Mouse (Mus musculus) frontal cortex, adult 2 months (tissue): ENCODE measurements at regions not wholly inside any gene's neighbourhood (a gene's known extent, or its start where the extent isn't known, plus 50 kb on each side); places are given as distances from the start of the nearest gene placed in this dataset.
A peak's percentile ranks its signal among the peaks of the same experiment; 100 is the strongest.
"Not testable (repeated sequence)": the region's sequence is repeated elsewhere in the genome, so short reads cannot be mapped to it uniquely, and the experiment has no call there.

ENCODE experiments used
- DNase-seq, 2 experiments: peaks; one replicate each; pipeline ENCODE4 v3.0.0; 2022; ENCODE audit warnings: low spot score in 1 of 2; ENCODE audit errors: extremely low spot score in 1 of 2

DNA sequence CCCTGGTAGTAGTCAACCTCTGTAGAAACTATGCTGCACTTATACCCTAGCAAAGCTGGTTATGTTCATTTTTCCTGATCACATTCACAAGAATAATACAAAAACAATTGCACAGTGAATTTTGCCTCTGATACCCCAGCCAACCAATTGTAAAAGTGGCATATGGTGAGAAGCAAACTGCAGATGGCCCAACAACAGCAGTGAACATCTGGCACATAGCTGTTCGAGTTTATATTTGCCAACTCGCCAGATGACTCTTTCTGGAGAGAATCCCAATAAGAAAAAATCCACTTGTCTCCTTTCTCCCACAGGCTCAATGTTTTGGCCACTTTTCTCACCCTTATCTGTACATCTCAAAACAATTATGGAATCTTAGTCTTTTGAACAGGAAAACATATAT lies 196.5 kb upstream of the Grik2 start:
- DNase-seq, result peak; percentile 4 to 43

DNA sequence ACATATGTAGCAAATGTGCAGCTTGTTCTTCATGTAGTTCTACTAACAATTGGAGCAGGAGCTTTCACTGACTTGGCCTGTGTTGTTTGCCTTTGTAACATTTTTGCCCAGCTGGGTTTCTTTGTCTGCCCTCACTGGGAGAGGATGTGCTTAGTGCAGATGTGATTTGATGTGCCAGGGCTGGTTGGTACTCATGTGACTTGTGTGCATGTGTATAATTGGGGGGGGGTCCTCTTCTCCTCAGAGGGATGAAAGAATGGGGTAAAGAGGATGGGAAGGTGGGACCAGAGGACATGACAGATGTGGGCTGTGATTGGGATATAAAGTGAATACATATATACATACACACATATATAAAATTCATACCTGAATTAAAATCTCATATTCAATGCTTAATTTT lies 163.9 kb upstream of the Grik2 start:
- no peak for DNase-seq

DNA sequence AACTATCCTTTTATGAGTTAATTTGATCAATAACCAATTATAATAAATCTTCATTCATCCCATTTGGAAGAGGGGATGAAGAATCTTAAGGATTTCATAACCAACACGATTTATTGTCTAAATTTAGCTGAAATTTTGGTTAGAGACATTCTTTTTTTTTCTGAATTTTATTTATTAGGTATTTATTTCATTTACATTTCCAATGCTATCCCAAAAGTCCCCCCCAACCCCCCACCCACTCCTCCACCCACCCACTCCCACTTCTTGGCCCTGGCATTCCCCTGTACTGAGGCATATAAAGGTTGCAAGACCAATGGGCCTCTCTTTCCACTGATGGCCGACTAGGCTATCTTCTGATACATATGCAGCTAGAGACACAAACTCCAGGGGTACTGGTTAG lies 148.7 kb upstream of the Grik2 start:
- DNase-seq, result not testable (repeated sequence)

DNA sequence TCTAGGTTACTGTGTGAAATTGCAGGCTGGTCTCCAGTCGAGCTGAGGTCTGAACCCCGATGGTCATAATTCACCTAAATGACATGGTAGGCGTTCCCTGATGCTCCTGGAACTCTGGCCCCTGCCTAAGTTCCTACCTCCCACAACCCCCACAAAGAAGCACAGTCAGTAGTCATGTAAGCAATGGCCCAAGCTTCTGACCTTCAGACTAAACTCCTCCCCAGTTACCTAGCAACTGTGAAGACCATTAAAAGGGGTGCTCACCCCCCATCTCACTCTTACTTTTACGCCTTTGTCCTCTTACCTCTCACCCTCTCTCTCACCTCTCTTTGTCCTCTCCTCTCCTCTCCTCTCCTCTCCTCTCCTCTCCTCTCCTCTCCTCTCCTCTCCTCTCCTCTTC lies 120.6 kb upstream of the Grik2 start:
- not testable (repeated sequence) for DNase-seq

DNA sequence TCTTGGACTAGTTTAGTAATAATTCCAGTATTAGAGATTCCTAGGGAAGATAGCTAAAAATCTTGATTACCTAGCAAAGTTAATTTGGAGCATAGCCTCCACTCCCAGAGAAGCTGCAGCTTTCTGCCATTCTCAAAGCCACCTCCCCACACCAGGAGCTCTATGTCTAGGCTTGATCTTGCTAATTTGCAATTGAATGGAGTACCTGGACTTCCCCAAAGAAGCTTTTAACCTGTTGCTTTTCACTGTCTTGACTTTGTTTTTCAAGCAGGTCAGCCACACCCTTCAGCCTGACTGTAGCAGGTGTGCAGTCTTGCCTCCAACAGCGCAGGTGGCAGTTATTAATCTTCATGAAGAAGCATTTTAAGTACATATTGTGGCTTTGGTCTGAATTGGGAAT lies 119.6 kb upstream of the Grik2 start:
- DNase-seq, result not testable (repeated sequence)

DNA sequence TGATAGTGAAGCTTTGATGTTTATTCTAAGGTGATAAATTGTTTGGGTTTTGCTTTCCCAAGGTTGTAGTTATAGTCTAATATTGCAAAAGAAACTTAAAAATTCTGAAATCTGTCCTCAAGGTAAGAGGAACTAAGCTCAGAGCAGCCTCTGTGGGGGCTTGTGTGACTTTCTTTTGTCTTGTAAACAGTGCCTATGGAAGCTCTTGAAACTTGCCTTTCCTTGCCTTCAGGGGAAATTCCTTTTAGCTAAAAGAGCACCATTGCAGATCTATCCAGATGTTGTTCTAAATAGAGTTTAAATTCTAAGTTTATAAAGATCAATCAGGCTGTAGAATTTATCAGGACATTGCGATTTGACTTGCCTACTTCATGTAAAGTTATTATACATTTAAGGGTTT lies 116.1 kb upstream of the Grik2 start:
- DNase-seq, result not testable (repeated sequence)

DNA sequence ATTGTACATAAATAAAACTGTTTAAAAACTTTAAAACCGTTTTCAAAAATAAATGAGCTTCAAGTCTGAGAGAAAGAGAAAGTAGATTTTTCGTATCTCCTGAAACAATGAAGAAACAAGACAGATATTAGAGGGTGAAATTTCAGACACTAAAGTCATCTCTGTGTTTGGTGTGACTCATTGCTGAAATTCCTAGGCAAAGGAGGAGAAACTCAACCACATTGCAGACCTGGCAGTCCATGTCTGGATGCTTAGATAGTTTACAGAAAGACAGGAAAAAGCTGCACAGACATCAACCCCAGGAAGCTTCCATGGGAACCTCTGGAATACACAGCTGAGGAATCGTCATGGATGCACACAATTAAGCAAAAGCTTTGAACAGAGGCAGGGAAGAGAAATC lies 106.9 kb upstream of the Grik2 start:
- no peak for DNase-seq

DNA sequence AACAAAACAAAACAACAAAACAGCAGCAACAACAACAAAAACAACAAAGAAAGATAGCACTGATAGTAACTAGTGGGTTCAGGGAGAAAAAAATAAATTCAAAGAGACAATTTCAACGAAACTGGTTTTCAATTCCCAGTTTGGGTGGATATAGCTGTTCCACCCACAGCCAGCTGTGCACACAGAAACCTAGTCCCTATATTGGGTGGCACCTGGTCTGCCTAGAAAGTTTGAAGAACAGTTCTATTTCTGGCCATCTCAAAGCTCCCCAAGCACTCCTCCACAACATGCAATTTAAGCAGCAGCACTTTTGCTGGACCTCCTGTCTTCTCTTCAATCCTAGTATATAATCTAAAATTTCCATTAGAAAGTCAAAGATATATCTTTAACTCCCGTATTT lies 95.5 kb upstream of the Grik2 start:
- DNase-seq, result peak; percentile 23 to 32

DNA sequence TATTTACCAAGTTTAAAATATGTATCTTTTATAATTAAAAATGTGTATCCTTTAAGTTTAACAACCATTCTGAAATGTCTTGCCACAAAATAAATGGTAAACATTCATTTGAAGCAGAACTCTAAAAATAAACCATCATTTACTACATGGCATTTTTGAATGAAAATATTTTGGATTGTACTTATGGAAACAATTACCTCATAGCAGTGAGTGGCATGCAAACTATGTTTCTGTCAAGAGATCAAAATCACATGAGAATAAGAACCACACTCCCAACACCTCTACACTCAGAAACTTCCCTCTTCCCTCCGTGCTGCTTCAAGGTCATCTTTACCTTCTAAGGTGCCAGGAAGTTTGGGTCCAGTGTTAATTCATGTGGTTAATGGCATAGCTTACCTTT lies 94.9 kb upstream of the Grik2 start:
- DNase-seq, result no peak

DNA sequence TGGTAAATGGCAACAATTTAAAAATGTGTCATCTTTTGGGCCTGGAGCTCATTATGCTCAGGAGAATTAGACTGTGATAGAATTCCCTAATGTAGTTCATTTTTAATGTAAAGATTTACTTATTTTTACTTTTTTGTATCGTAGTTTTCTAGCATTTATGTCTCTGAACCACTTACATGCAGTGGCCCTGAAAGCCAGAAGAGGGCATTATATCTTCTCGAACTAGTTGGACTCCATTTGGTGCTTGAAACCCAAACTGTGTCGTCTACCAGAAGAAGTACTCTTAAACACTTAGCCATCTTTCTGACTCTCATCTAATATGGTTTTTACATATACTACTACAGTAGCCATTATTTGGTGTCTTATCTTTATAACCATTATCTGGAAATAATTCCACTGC lies 75.2 kb upstream of the Grik2 start:
- no peak for DNase-seq

DNA sequence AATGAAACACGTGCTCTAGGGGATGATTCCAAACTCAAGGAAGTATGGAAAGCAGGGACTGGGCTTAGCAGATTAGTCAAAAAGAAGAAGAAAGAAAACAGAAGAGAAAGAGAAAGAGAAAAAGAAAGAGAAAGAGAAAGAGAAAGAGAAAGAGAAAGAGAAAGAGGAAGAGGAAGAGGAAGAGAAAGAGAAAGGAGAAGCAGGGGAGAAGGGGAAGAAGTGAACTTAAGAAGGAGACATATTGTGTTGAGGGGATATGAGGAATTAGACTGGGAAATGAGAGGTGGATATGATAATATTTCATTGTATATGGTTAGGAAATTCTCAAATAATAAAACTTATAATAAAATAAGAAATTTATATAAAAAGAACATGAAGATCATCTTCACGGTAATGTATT lies 59.1 kb upstream of the Grik2 start:
- no peak for DNase-seq

DNA sequence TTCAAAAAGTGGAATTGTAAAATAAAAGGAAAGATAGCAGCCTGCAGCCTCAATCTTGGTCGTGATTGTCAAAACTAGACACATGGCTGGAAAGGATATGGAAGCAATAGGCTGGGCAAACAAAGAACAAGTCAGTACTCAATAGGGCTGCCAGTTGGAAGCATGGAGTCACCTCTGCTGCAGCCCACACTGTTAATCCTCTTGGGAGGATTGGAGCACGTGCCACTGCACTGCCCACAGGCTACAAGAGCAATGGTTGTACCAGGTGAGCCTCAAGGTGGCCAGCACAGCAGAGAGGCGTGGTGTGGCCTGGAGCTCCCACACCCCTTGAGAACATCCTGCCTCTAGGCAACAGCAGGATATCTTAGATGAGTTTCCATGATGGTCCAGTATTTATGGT lies 55.7 kb upstream of the Grik2 start:
- DNase-seq, result no peak
